Mouse (Mus musculus) midbrain, postnatal 0 days (tissue): ENCODE results near the gene P3h2. TPM values are rescaled to one million over a fixed set of nuclear protein-coding genes. Genes with fewer than 3 reads are reported as not detected.

Source experiments
- ATAC-seq: fragments of 200-750 bp; cut with Nextera tagmentation; 2 replicates; pipeline ENCODE4 v1.8.0; 2017; ENCODE audit warnings: moderate number of reproducible peaks, mild to moderate bottlenecking, moderate TSS enrichment, moderate library complexity; ENCODE audit not compliant: low FRiP score
- DNase-seq: peaks from one replicate; pipeline ENCODE4 v3.0.0-alpha.2; 2015; ENCODE audit warnings: low spot score
- H3K27ac ChIP-seq: fragments of 300-500 bp; sonication (generic); 2 replicates; pipeline ENCODE4 v1.5.1; 2014; ENCODE audit warnings: low read depth, mild to moderate bottlenecking, low read length, mixed read lengths
- H3K27me3 ChIP-seq: fragments of 300-500 bp; sonication (generic); 2 replicates; pipeline ENCODE4 v1.6.1; 2014; ENCODE audit warnings: low read length, control low read depth, mixed read lengths; ENCODE audit not compliant: insufficient read depth
- H3K36me3 ChIP-seq: fragments of 300-500 bp; sonication (generic); 2 replicates; pipeline ENCODE4 v1.6.1; 2014; ENCODE audit warnings: low read length, control low read depth, mixed read lengths; ENCODE audit not compliant: insufficient read depth
- H3K4me1 ChIP-seq: fragments of 300-500 bp; sonication (generic); 2 replicates; pipeline ENCODE4 v1.6.1; 2014; ENCODE audit warnings: mild to moderate bottlenecking, control low read depth, antibody characterized with exemption, low read length, mixed read lengths; ENCODE audit not compliant: insufficient read depth
- H3K4me2 ChIP-seq: fragments of 300-500 bp; sonication (generic); 2 replicates; pipeline ENCODE4 v1.6.1; 2014; ENCODE audit warnings: low read depth, mild to moderate bottlenecking, low read length, mixed read lengths; ENCODE audit not compliant: poor library complexity, severe bottlenecking
- H3K4me3 ChIP-seq: fragments of 300-500 bp; sonication (generic); 2 replicates; pipeline ENCODE4 v1.5.1; 2014; ENCODE audit warnings: low read depth, mild to moderate bottlenecking, low read length, moderate library complexity
- H3K9ac ChIP-seq: fragments of 300-500 bp; sonication (generic); replicated peaks from 2 replicates; pipeline ENCODE4 v1.6.1; 2014; ENCODE audit warnings: mild to moderate bottlenecking, low read length, moderate library complexity, mixed read lengths; ENCODE audit not compliant: poor library complexity, severe bottlenecking
- H3K9me3 ChIP-seq: fragments of 300-500 bp; sonication (generic); 2 replicates; pipeline ENCODE4 v1.6.1; 2016; ENCODE audit warnings: low read length, control low read depth
- CTCF ChIP-seq: IDR thresholded peaks from 2 replicates; pipeline ENCODE4 v1.5.1; 2016; ENCODE audit warnings: antibody characterized with exemption, mild to moderate bottlenecking
- WGBS: fragments of 180-500 bp; shearing (Covaris S2); extraction: QIAGEN DNeasy Blood & Tissue Kit; methylation state at CpG from one replicate; pipeline ENCODE4 v1.1.7; 2014; 5-methylcytosine and 5-hydroxymethylcytosine counted together
- polyA plus RNA-seq: library from polyadenylated mRNA; unstranded; fragments of >200 nt; fragmentation: Nextera tagmentation; extraction: Ambion mirVana; gene quantifications from 2 replicates; pipeline ENCODE4 v1.2.1, GENCODE M21; 2015
- total RNA-seq: library from RNA; depleted of rRNA; stranded (reverse); fragments of >200 nt; gene quantifications from 2 replicates; pipeline ENCODE4 v1.2.3, GENCODE M21; 2014

P3h2 gene
- total and polyA plus RNA-seq, 2 experiments from 2014 or later: 0.42 to 1.3 TPM

GRCm38 (mm10) chr16:26088976-26089375, 16.6 kb downstream of the P3h2 start:
- H3K9ac ChIP-seq: no peak overlapping the region
- no peak overlapping the region for H3K27ac ChIP-seq
- no peak overlapping the region for H3K4me2 ChIP-seq
- ATAC-seq (no peak), DNase-seq (no peak)
- no peak for TF ChIP-seq CTCF
- no peaks in the 10 kb centered on the region for H3K4me1 ChIP-seq
- WGBS: 95% methylated on average over 5 of the region's 5 CpGs
- no peaks in the 10 kb centered on the region for H3K9me3 ChIP-seq
- no peaks in the 10 kb centered on the region for H3K36me3 ChIP-seq
- no peak overlapping the region for H3K4me3 ChIP-seq
- H3K27me3 ChIP-seq: no peaks in the 10 kb centered on the region

DNA sequence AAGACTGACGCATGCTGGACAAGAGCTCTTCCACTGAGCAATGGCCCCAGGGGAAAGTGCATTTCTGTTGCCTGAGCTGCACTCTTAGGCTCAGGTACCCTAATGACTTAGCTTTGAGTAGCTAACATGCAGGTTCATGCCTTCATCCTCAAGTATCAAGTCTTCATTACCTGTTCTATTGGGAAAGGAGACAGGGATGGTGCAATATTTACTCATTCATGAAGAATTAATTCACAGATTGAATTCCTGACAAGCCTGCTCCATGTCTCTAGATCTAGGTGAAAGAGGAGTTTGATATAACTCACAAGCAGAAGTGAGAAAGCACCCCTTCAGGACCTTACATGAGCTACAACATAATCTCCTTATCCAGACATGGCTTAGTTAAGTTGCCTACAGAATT, 17.3 kb downstream of the P3h2 start:
- Histone ChIP-seq H3K36me3 (no peaks in the 10 kb centered on the region), H3K4me2 (no peak overlapping the region), H3K4me1 (no peaks in the 10 kb centered on the region), H3K27ac (no peak overlapping the region), H3K4me3 (no peak overlapping the region), H3K9me3 (no peaks in the 10 kb centered on the region), H3K27me3 (no peaks in the 10 kb centered on the region), H3K9ac (no peak overlapping the region)
- ATAC-seq (no peak), DNase-seq (no peak)
- TF ChIP-seq CTCF: no peak
- WGBS: 87% methylated on average over 1 of the region's 1 CpGs

- no peak overlapping the region for H3K27ac ChIP-seq
- no peak for TF ChIP-seq CTCF
- 94% methylated on average over 1 of the region's 1 CpGs for WGBS
- H3K36me3 ChIP-seq: no peaks in the 10 kb centered on the region
- no peak overlapping the region for H3K4me3 ChIP-seq
- H3K4me2 ChIP-seq: no peak overlapping the region
- no peaks in the 10 kb centered on the region for H3K27me3 ChIP-seq
- H3K9me3 ChIP-seq: no peaks in the 10 kb centered on the region
- ATAC-seq (no peak), DNase-seq (no peak)
- no peak overlapping the region for H3K9ac ChIP-seq
- no peaks in the 10 kb centered on the region for H3K4me1 ChIP-seq
Observed at GRCm38 (mm10) chr16:26086955-26087354, 18.6 kb downstream of the P3h2 start.

DNA sequence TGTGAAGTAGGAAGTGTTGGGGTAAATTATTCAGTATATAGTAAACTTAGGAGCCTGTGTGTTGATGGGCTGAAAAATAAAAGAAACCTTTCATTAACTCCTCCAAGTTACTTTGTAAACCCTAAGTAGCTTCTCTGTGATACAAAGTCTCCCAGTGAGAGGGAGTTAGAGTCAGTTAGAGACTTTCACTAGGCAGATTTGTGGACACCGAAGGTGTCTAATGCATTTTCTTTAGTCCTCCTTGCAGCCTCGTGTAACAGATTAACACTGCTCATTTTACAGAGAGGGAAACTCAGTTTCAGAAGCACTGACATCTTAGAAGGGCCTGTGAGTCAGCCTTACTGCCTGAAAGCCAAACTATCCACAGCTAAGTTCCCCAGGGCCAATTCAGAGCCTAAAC, 20.4 kb downstream of the P3h2 start:
- 43% methylated on average over 2 of the region's 2 CpGs for WGBS
- ATAC-seq (no peak), DNase-seq (no peak)
- Histone ChIP-seq H3K4me1 (no peaks in the 10 kb centered on the region), H3K4me3 (no peak overlapping the region), H3K36me3 (no peaks in the 10 kb centered on the region), H3K27ac (no peak overlapping the region), H3K9ac (no peak overlapping the region), H3K9me3 (no peaks in the 10 kb centered on the region), H3K4me2 (no peak overlapping the region), H3K27me3 (no peaks in the 10 kb centered on the region)
- TF ChIP-seq CTCF: no peak

- no peak for DNase-seq
- 83% methylated on average over 1 of the region's 1 CpGs for WGBS
- 0 out of 2 replicates have a peak overlapping the region, but pooled peaks have one; percentile 14 for H3K27ac ChIP-seq
- H3K36me3 ChIP-seq: no peaks in the 10 kb centered on the region
- no peak for TF ChIP-seq CTCF
- H3K4me2 ChIP-seq: no peak overlapping the region
- H3K9me3 ChIP-seq: no peaks in the 10 kb centered on the region
- no peak for ATAC-seq
- no peaks in the 10 kb centered on the region for H3K27me3 ChIP-seq
- H3K4me1 ChIP-seq: no peaks in the 10 kb centered on the region
- H3K4me3 ChIP-seq: no peak overlapping the region
- no peak overlapping the region for H3K9ac ChIP-seq
Observed at GRCm38 (mm10) chr16:26082831-26083230, 22.8 kb downstream of the P3h2 start.

GRCm38 (mm10) chr16:26082391-26082790, 23.2 kb downstream of the P3h2 start:
- Histone ChIP-seq H3K27me3 (no peaks in the 10 kb centered on the region), H3K27ac (no peak overlapping the region), H3K4me1 (no peaks in the 10 kb centered on the region), H3K9ac (no peak overlapping the region), H3K36me3 (no peaks in the 10 kb centered on the region), H3K4me3 (no peak overlapping the region), H3K4me2 (no peak overlapping the region), H3K9me3 (no peaks in the 10 kb centered on the region)
- TF ChIP-seq CTCF: no peak
- ATAC-seq: no peak
- DNase-seq: no peak
